Mouse (Mus musculus) gastrocnemius, postnatal 36 days (tissue): ENCODE results near the gene Vmn1r149. TPM values are rescaled to one million over a fixed set of nuclear protein-coding genes. Genes with fewer than 3 reads are reported as not detected.
"Not testable (repeated sequence)": the region's sequence is repeated elsewhere in the genome, so short reads cannot be mapped to it uniquely, and the experiment has no call there.

Experiments
- DNase-seq, 2 experiments: peaks; one replicate each; pipeline ENCODE4 v3.0.0; 2022
- intact Hi-C: fragments of 180-260 bp; cut with DNase I; formaldehyde crosslinking; loops from one replicate; pipeline ENCODE4 v1.15.1; 2025
- long read RNA-seq, 2 experiments: library from polyadenylated mRNA; stranded (forward); transcript quantifications; one replicate each; pipeline ENCODE4 v2.0.0; 2021
- total RNA-seq, 2 experiments: library from RNA; stranded (reverse); gene quantifications; 2 replicates each; pipeline ENCODE4 v1.2.3; 2021

The Vmn1r149 gene
- total RNA-seq: not detected
- long read RNA-seq, experiment 1: 0 reads
- long read RNA-seq, experiment 2: 0 reads

GRCm38 (mm10) chr7:22438129-22438528, at the start of gene Vmn1r149:
Gene Vmn1r149, minus strand, starts transcription at chr7:22438229.
- DNase-seq, intact Hi-C loops: not testable (repeated sequence)

- intact Hi-C loops, DNase-seq: not testable (repeated sequence)
These were observed 25.9 kb upstream of the Vmn1r149 start, which contains the start of gene Gm10665 for GRCm38 (mm10) chr7:22463975-22464374. Gene Gm10665, minus strand, starts transcription at chr7:22464075.

GRCm38 (mm10) chr7:22413283-22413682, 24.7 kb downstream of the Vmn1r149 start, which contains the start of gene Vmn1r148:
Gene Vmn1r148, plus strand, starts transcription at chr7:22413583.
- intact Hi-C loops, DNase-seq: not testable (repeated sequence)

Other genes with a start within 250 kb of the Vmn1r149 start
- gene Vmn1r143, start 248.9 kb downstream of the Vmn1r149 start, total RNA-seq: not detected
- gene Gm8653, start 237.0 kb downstream of the Vmn1r149 start, total RNA-seq: not detected
- gene Gm8453, start 208.7 kb downstream of the Vmn1r149 start, total RNA-seq: not detected
- gene Gm4187, start 108.5 kb downstream of the Vmn1r149 start, total RNA-seq: not detected
- not detected for gene Gm8660, start 67.2 kb downstream of the Vmn1r149 start, total RNA-seq
- gene Vmn1r148, start 24.6 kb downstream of the Vmn1r149 start, total RNA-seq: not detected
- not detected for gene Gm10665, start 25.8 kb upstream of the Vmn1r149 start, total RNA-seq
- not detected for gene Vmn1r151, start 61.4 kb upstream of the Vmn1r149 start, total RNA-seq
- not detected for gene Vmn1r152, start 84.7 kb upstream of the Vmn1r149 start, total RNA-seq
- not detected for gene Gm8677, start 96.7 kb upstream of the Vmn1r149 start, total RNA-seq
- not detected for gene Gm4201, start 127.1 kb upstream of the Vmn1r149 start, total RNA-seq
- gene Gm4565, start 149.9 kb upstream of the Vmn1r149 start, total RNA-seq: not detected
- not detected for gene Vmn1r155, start 219.8 kb upstream of the Vmn1r149 start, total RNA-seq